Mouse (Mus musculus): ENCODE measurements around the gene Elovl6. TPM values are rescaled to one million over a fixed set of nuclear protein-coding genes. Genes with fewer than 3 reads are reported as not detected.

Elovl6 gene
- total and polyA plus RNA-seq, 2 experiments from 2014 or later = 39.1 to 46.9 TPM

DNA sequence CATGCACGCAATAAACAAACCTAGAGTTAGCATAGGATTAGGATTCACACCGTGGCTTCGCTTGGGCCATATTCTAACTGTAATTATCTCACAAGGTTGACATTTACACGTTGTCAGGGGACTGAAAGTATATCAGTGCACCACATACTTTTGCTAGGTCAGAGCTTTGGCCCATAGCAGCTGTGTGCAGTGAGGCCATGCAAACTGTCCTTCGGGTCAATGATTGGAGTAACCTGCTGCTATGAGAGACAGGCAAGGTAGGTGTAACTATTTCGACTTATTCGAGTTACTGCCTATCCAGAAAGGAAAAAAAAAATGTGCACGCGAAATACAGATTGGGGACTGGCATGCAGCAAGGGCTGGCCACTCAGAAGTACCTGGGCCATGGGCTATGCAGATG lies 24.9 kb downstream of the Elovl6 start:
- no peak for ATAC-seq
- H3K9me3 ChIP-seq (ENCODE audit: low read length) = no peaks in the 10 kb centered on the region
- no peak for TF ChIP-seq CTCF (IDR thresholded peaks at IDR 0.05; ENCODE audit: low read depth)
- H3K4me1 ChIP-seq (ENCODE audit: insufficient read depth) = no peaks in the 10 kb centered on the region
- DNase-seq = no peak
- no peak overlapping the region for H3K9ac ChIP-seq
- 93% methylated on average over 9 of the region's 9 CpGs for WGBS
- H3K27me3 ChIP-seq (ENCODE audit: insufficient read depth, low read length) = no peaks in the 10 kb centered on the region
- H3K4me3 ChIP-seq (ENCODE audit: low read depth, low read length) = no peak overlapping the region
- no peak overlapping the region for H3K4me2 ChIP-seq (ENCODE audit: low read depth)
- no peak overlapping the region for H3K27ac ChIP-seq (ENCODE audit: low read depth, low read length)
- no peaks in the 10 kb centered on the region for H3K36me3 ChIP-seq (ENCODE audit: insufficient read depth)

GRCm38 (mm10) chr3:129557566-129557965 lies 25.4 kb downstream of the Elovl6 start:
- Histone ChIP-seq H3K9ac (no peak overlapping the region), H3K36me3 (ENCODE audit: insufficient read depth) (no peaks in the 10 kb centered on the region), H3K27me3 (ENCODE audit: insufficient read depth, low read length) (no peaks in the 10 kb centered on the region), H3K27ac (ENCODE audit: low read depth, low read length) (no peak overlapping the region), H3K4me3 (ENCODE audit: low read depth, low read length) (no peak overlapping the region), H3K9me3 (ENCODE audit: low read length) (no peaks in the 10 kb centered on the region), H3K4me1 (ENCODE audit: insufficient read depth) (no peaks in the 10 kb centered on the region), H3K4me2 (ENCODE audit: low read depth) (no peak overlapping the region)
- DNase-seq (no peak), ATAC-seq (no peak)
- WGBS = 84% methylated on average over 7 of the region's 7 CpGs
- TF ChIP-seq CTCF (IDR thresholded peaks at IDR 0.05; ENCODE audit: low read depth) = no peak

GRCm38 (mm10) chr3:129558016-129558955 lies 26.1 kb downstream of the Elovl6 start:
- no peaks in the 10 kb centered on the region for H3K9me3 ChIP-seq (ENCODE audit: low read length)
- H3K4me2 ChIP-seq (ENCODE audit: low read depth) = no peak overlapping the region
- H3K4me1 ChIP-seq (ENCODE audit: insufficient read depth) = no peaks in the 10 kb centered on the region
- DNase-seq = no peak
- H3K9ac ChIP-seq = no peak overlapping the region
- no peak overlapping the region for H3K27ac ChIP-seq (ENCODE audit: low read depth, low read length)
- 0 out of 2 replicates have a peak, but pooled peaks have one; percentile 18 for ATAC-seq
- WGBS = 81% methylated on average over 22 of the region's 22 CpGs
- TF ChIP-seq CTCF (IDR thresholded peaks at IDR 0.05; ENCODE audit: low read depth) = no peak
- H3K36me3 ChIP-seq (ENCODE audit: insufficient read depth) = no peaks in the 10 kb centered on the region
- H3K27me3 ChIP-seq (ENCODE audit: insufficient read depth, low read length) = no peaks in the 10 kb centered on the region
- H3K4me3 ChIP-seq (ENCODE audit: low read depth, low read length) = no peak overlapping the region

GRCm38 (mm10) chr3:129560068-129560467 lies 27.9 kb downstream of the Elovl6 start:
- Histone ChIP-seq H3K4me3 (ENCODE audit: low read depth, low read length) (no peak overlapping the region), H3K36me3 (ENCODE audit: insufficient read depth) (no peaks in the 10 kb centered on the region)
- no peak for ATAC-seq

GRCm38 (mm10) chr3:129561011-129561410 lies 28.9 kb downstream of the Elovl6 start:
- Histone ChIP-seq H3K4me3 (ENCODE audit: low read depth, low read length) (no peak overlapping the region), H3K9ac (no peak overlapping the region), H3K4me1 (ENCODE audit: insufficient read depth) (no peaks in the 10 kb centered on the region), H3K9me3 (ENCODE audit: low read length) (no peaks in the 10 kb centered on the region), H3K27me3 (ENCODE audit: insufficient read depth, low read length) (no peaks in the 10 kb centered on the region), H3K27ac (ENCODE audit: low read depth, low read length) (no peak overlapping the region), H3K4me2 (ENCODE audit: low read depth) (no peak overlapping the region), H3K36me3 (ENCODE audit: insufficient read depth) (no peaks in the 10 kb centered on the region)
- TF ChIP-seq CTCF (IDR thresholded peaks at IDR 0.05; ENCODE audit: low read depth) = no peak
- 84% methylated on average over 10 of the region's 10 CpGs for WGBS
- DNase-seq (no peak), ATAC-seq (no peak)

More at GRCm38 (mm10) chr3:129560068-129560467, 27.9 kb downstream of the Elovl6 start:
- H3K9ac ChIP-seq = no peak overlapping the region
- H3K27ac ChIP-seq (ENCODE audit: low read depth, low read length) = no peak overlapping the region
- H3K9me3 ChIP-seq (ENCODE audit: low read length) = no peaks in the 10 kb centered on the region
- 89% methylated on average over 9 of the region's 9 CpGs for WGBS
- no peaks in the 10 kb centered on the region for H3K27me3 ChIP-seq (ENCODE audit: insufficient read depth, low read length)
- DNase-seq = no peak
- no peak for TF ChIP-seq CTCF (IDR thresholded peaks at IDR 0.05; ENCODE audit: low read depth)
- no peaks in the 10 kb centered on the region for H3K4me1 ChIP-seq (ENCODE audit: insufficient read depth)
- H3K4me2 ChIP-seq (ENCODE audit: low read depth) = no peak overlapping the region

GRCm38 (mm10) chr3:129561853-129562252 lies 29.7 kb downstream of the Elovl6 start:
- DNase-seq (no peak), ATAC-seq (no peak)
- WGBS = 93% methylated on average over 2 of the region's 2 CpGs
- Histone ChIP-seq H3K4me2 (ENCODE audit: low read depth) (no peak overlapping the region), H3K4me3 (ENCODE audit: low read depth, low read length) (no peak overlapping the region), H3K36me3 (ENCODE audit: insufficient read depth) (no peaks in the 10 kb centered on the region), H3K9me3 (ENCODE audit: low read length) (no peaks in the 10 kb centered on the region), H3K9ac (no peak overlapping the region), H3K27ac (ENCODE audit: low read depth, low read length) (no peak overlapping the region), H3K4me1 (ENCODE audit: insufficient read depth) (no peaks in the 10 kb centered on the region), H3K27me3 (ENCODE audit: insufficient read depth, low read length) (no peaks in the 10 kb centered on the region)
- no peak for TF ChIP-seq CTCF (IDR thresholded peaks at IDR 0.05; ENCODE audit: low read depth)

DNA sequence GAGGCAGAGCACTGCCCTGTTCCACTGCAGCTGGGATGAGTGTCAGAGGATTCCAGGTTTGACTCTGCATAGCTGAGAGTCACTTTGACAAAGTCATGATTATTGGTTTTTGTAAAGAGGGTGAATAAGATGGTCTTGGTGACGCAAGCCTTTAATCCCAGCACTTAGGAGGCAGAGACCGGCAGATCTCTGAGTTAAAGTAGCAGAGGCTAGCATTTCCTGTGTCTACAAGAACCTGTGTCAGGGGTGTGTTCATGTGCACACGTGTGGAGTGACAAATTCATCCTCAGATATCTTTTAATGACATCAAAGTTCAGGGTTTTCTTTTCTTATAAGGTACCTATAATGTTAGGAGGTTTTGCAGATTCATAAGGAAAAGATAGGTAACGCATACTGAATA lies 30.3 kb downstream of the Elovl6 start:
- Histone ChIP-seq H3K9ac (no peak overlapping the region), H3K4me3 (ENCODE audit: low read depth, low read length) (no peak overlapping the region), H3K9me3 (ENCODE audit: low read length) (no peaks in the 10 kb centered on the region), H3K27ac (ENCODE audit: low read depth, low read length) (no peak overlapping the region), H3K4me2 (ENCODE audit: low read depth) (no peak overlapping the region), H3K36me3 (ENCODE audit: insufficient read depth) (no peaks in the 10 kb centered on the region), H3K4me1 (ENCODE audit: insufficient read depth) (no peaks in the 10 kb centered on the region), H3K27me3 (ENCODE audit: insufficient read depth, low read length) (no peaks in the 10 kb centered on the region)
- no peak for ATAC-seq
- no peak for TF ChIP-seq CTCF (IDR thresholded peaks at IDR 0.05; ENCODE audit: low read depth)
- no peak for DNase-seq
- 92% methylated on average over 4 of the region's 4 CpGs for WGBS
